Mouse (Mus musculus) adrenal gland, adult 10 weeks (tissue): ENCODE results near the gene Xdh. TPM values are rescaled to one million over a fixed set of nuclear protein-coding genes. Genes with fewer than 3 reads are reported as not detected.

Experiments
- polyA plus RNA-seq: library from polyadenylated mRNA; stranded (reverse); fragments of 350-450 nt; fragmentation: Illumina TruSeq; extraction: RNeasy Lipid Tissue Mini Kit (QIAGEN cat#74804); gene quantifications from one replicate; pipeline ENCODE4 v1.2.3, GENCODE M21; 2014; ENCODE audit warnings: low read depth, low replicate concordance

Gene Xdh
- polyA plus RNA-seq = 160 TPM

GRCm38 (mm10) chr17:73950062-73950735, at the start of gene Xdh:
Gene Xdh, minus strand, starts transcription at chr17:73950196.

Other genes with a start within 250 kb of the Xdh start
- gene Galnt14, start 239.7 kb downstream of the Xdh start, polyA plus RNA-seq = 0.41 TPM
- gene Ehd3, start 146.1 kb downstream of the Xdh start, polyA plus RNA-seq = 83.2 TPM
- gene Srd5a2, start 97.7 kb upstream of the Xdh start, polyA plus RNA-seq = 449 TPM